Mouse (Mus musculus) embryonic facial prominence, embryonic 14.5 days (tissue): ENCODE measurements at regions not wholly inside any gene's neighbourhood (a gene's known extent, or its start where the extent isn't known, plus 50 kb on each side); places are given as distances from the start of the nearest gene placed in this dataset.
A peak's percentile ranks its signal among the peaks of the same experiment; 100 is the strongest.

Experiments used
- ATAC-seq: fragments of 200-750 bp; cut with Nextera tagmentation; 2 replicates; pipeline ENCODE4 v1.8.0; 2017; ENCODE audit warnings: low read depth, moderate number of reproducible peaks, moderate TSS enrichment
- DNase-seq: peaks from one replicate; pipeline ENCODE4 v3.0.0-alpha.2; 2015; ENCODE audit warnings: low spot score
- H3K27ac ChIP-seq: fragments of 300-500 bp; sonication (generic); replicated peaks from 2 replicates; pipeline ENCODE4 v1.5.1; 2014; ENCODE audit warnings: low read depth, mild to moderate bottlenecking, low read length, moderate library complexity
- H3K27me3 ChIP-seq: fragments of 300-500 bp; sonication (generic); replicated peaks from 2 replicates; pipeline ENCODE4 v1.6.1; 2014; ENCODE audit warnings: low read length; ENCODE audit not compliant: control insufficient read depth, insufficient read depth
- H3K36me3 ChIP-seq: fragments of 300-500 bp; sonication (generic); 2 replicates; pipeline ENCODE4 v1.6.1; 2014; ENCODE audit warnings: low read length, mixed read lengths; ENCODE audit not compliant: control insufficient read depth, insufficient read depth
- H3K4me1 ChIP-seq: fragments of 300-500 bp; sonication (generic); 2 replicates; pipeline ENCODE4 v1.6.1; 2014; ENCODE audit warnings: antibody characterized with exemption, low read length; ENCODE audit not compliant: control insufficient read depth, insufficient read depth
- H3K4me2 ChIP-seq: fragments of 300-500 bp; sonication (generic); 2 replicates; pipeline ENCODE4 v1.6.1; 2014; ENCODE audit warnings: low read depth, mild to moderate bottlenecking, low read length, moderate library complexity, mixed read lengths
- H3K4me3 ChIP-seq: fragments of 300-500 bp; sonication (generic); 2 replicates; pipeline ENCODE4 v1.5.1; 2014; ENCODE audit warnings: low read depth, mild to moderate bottlenecking, low read length
- H3K9ac ChIP-seq: fragments of 300-500 bp; sonication (generic); 2 replicates; pipeline ENCODE4 v1.6.1; 2014; ENCODE audit warnings: low read depth, mild to moderate bottlenecking, low read length, moderate library complexity, mixed read lengths
- H3K9me3 ChIP-seq: fragments of 300-500 bp; sonication (generic); 2 replicates; pipeline ENCODE4 v1.6.1; 2016; ENCODE audit warnings: low read length; ENCODE audit not compliant: control insufficient read depth
- WGBS: fragments of 180-500 bp; shearing (Covaris S2); extraction: QIAGEN DNeasy Blood & Tissue Kit; methylation state at CpG from one replicate; pipeline ENCODE4 v1.1.7; 2014; 5-methylcytosine and 5-hydroxymethylcytosine counted together

DNA sequence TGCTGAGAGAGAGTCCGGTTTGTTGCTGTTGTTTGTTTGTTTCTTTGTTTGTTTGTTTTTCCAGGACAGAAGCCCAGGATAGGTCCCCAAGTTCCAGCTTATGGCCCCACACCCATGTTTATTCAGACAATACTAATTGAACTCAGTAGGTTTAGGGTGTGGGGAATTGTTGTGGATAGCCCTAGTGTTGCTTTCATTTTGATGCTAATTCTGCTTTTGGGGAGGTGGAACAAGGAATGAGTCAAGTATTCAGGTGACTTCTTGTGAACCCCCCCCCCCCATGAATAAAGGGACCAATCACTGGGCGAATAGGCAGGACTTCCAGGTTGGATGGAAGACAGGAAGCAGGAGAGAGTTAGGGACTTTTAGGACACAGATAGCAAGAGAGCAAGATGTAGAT is 75.0 kb upstream of the Intu start:
- Histone ChIP-seq H3K27ac (no peak overlapping the region), H3K4me3 (no peak overlapping the region), H3K4me1 (peaks cover 17% of the 10 kb centered on the region), H3K27me3 (no peaks in the 10 kb centered on the region), H3K9me3 (no peaks in the 10 kb centered on the region), H3K36me3 (no peaks in the 10 kb centered on the region), H3K4me2 (no peak overlapping the region), H3K9ac (no peak overlapping the region)
- 75% methylated on average over 2 of the region's 2 CpGs for WGBS
- DNase-seq (no peak), ATAC-seq (no peak)

- Histone ChIP-seq H3K9ac (no peak overlapping the region), H3K36me3 (no peaks in the 10 kb centered on the region), H3K4me2 (no peak overlapping the region), H3K27ac (no peak overlapping the region), H3K9me3 (no peaks in the 10 kb centered on the region), H3K4me3 (no peak overlapping the region), H3K27me3 (no peaks in the 10 kb centered on the region), H3K4me1 (peaks cover 9% of the 10 kb centered on the region)
- ATAC-seq (no peak), DNase-seq (no peak)
- WGBS, result 75% methylated on average over 5 of the region's 5 CpGs
Observed at GRCm38 (mm10) chr3:40458490-40458889, 72.6 kb upstream of the Intu start.

- Histone ChIP-seq H3K4me2 (no peak overlapping the region), H3K27ac (no peak overlapping the region), H3K27me3 (no peaks in the 10 kb centered on the region), H3K9ac (no peak overlapping the region), H3K4me1 (no peaks in the 10 kb centered on the region), H3K4me3 (no peak overlapping the region), H3K36me3 (no peaks in the 10 kb centered on the region), H3K9me3 (0 out of 2 replicates have a peak, but pooled peaks cover 5% of the 10 kb centered on the region)
- DNase-seq (no peak), ATAC-seq (no peak)
- 54% methylated on average over 5 of the region's 5 CpGs for WGBS
Observed at GRCm38 (mm10) chr3:40463446-40463845, 67.6 kb upstream of the Intu start.

GRCm38 (mm10) chr3:40470101-40470500 is 61.0 kb upstream of the Intu start:
- 0 out of 2 replicates have a peak, but pooled peaks cover 5% of the 10 kb centered on the region for H3K9me3 ChIP-seq
- H3K4me1 ChIP-seq, result peaks cover 10% of the 10 kb centered on the region; the same call in 1 of the 2 replicates
- no peak overlapping the region for H3K27ac ChIP-seq
- no peaks in the 10 kb centered on the region for H3K27me3 ChIP-seq
- no peak overlapping the region for H3K4me3 ChIP-seq
- DNase-seq (no peak), ATAC-seq (no peak)
- no peaks in the 10 kb centered on the region for H3K36me3 ChIP-seq
- H3K9ac ChIP-seq, result no peak overlapping the region
- H3K4me2 ChIP-seq, result no peak overlapping the region
- 24% methylated on average over 6 of the region's 6 CpGs for WGBS

GRCm38 (mm10) chr3:40472766-40473165 is 58.3 kb upstream of the Intu start:
- H3K27me3 ChIP-seq, result no peaks in the 10 kb centered on the region
- 0 out of 2 replicates have a peak, but pooled peaks cover 5% of the 10 kb centered on the region for H3K9me3 ChIP-seq
- peak overlapping the region; percentile 63; the same call in 1 of the 2 replicates for H3K27ac ChIP-seq
- 49% methylated on average over 6 of the region's 6 CpGs for WGBS
- DNase-seq, result peak; percentile 90
- H3K4me1 ChIP-seq, result peaks cover 10% of the 10 kb centered on the region; the same call in 1 of the 2 replicates
- H3K9ac ChIP-seq, result no peak overlapping the region
- no peaks in the 10 kb centered on the region for H3K36me3 ChIP-seq
- no peak overlapping the region for H3K4me3 ChIP-seq
- ATAC-seq, result no peak
- H3K4me2 ChIP-seq, result no peak overlapping the region

- no peaks in the 10 kb centered on the region for H3K27me3 ChIP-seq
- 61% methylated on average over 15 of the region's 15 CpGs for WGBS
- H3K27ac ChIP-seq, result no peak overlapping the region
- H3K9me3 ChIP-seq, result no peaks in the 10 kb centered on the region
- no peak overlapping the region for H3K9ac ChIP-seq
- DNase-seq (no peak), ATAC-seq (no peak)
- H3K4me3 ChIP-seq, result no peak overlapping the region
- no peak overlapping the region for H3K4me2 ChIP-seq
- H3K36me3 ChIP-seq, result no peaks in the 10 kb centered on the region
- H3K4me1 ChIP-seq, result peaks cover 7% of the 10 kb centered on the region; the same call in 1 of the 2 replicates
Observed at GRCm38 (mm10) chr3:40480258-40480951, 50.7 kb upstream of the Intu start.
